Mouse (Mus musculus): ENCODE results near the gene Snip1. TPM values are rescaled to one million over a fixed set of nuclear protein-coding genes. Genes with fewer than 3 reads are reported as not detected.

The Snip1 gene
- polyA plus RNA-seq, 1 experiment from 2014 or later = 13.6 TPM

GRCm38 (mm10) chr4:125044454-125044853 is 22.0 kb upstream of the Snip1 start:
- no peak overlapping the region for H3K27ac ChIP-seq (ENCODE audit: low read depth, low read length)
- no peak overlapping the region for H3K4me3 ChIP-seq (ENCODE audit: low read depth, low read length)
- no peaks in the 10 kb centered on the region for H3K27me3 ChIP-seq (replicated peaks; ENCODE audit: control insufficient read depth, insufficient read depth, low read length)
- H3K9me3 ChIP-seq (ENCODE audit: control insufficient read depth) = no peaks in the 10 kb centered on the region
- no peaks in the 10 kb centered on the region for H3K4me1 ChIP-seq (replicated peaks; ENCODE audit: control insufficient read depth, insufficient read depth, low read length)
- 86% methylated on average over 7 of the region's 7 CpGs for whole genome bisulfite sequencing
- TF ChIP-seq CTCF (IDR thresholded peaks at IDR 0.05; ENCODE audit: low read depth) = no peak
- H3K36me3 ChIP-seq (ENCODE audit: control insufficient read depth, insufficient read depth) = peaks cover 91% of the 10 kb centered on the region
- H3K4me2 ChIP-seq (replicated peaks; ENCODE audit: low read depth) = no peak overlapping the region
- H3K9ac ChIP-seq (ENCODE audit: low read depth, low read length) = no peak overlapping the region
- no peak for ATAC-seq

- Histone ChIP-seq H3K27me3 (replicated peaks; ENCODE audit: control insufficient read depth, insufficient read depth, low read length) (no peaks in the 10 kb centered on the region), H3K27ac (ENCODE audit: low read depth, low read length) (no peak overlapping the region), H3K4me3 (ENCODE audit: low read depth, low read length) (no peak overlapping the region), H3K9me3 (ENCODE audit: control insufficient read depth) (no peaks in the 10 kb centered on the region), H3K4me2 (replicated peaks; ENCODE audit: low read depth) (no peak overlapping the region), H3K36me3 (ENCODE audit: control insufficient read depth, insufficient read depth) (peaks cover 42% of the 10 kb centered on the region), H3K9ac (ENCODE audit: low read depth, low read length) (no peak overlapping the region), H3K4me1 (replicated peaks; ENCODE audit: control insufficient read depth, insufficient read depth, low read length) (no peaks in the 10 kb centered on the region)
- no peak for ATAC-seq
- WGBS = 89% methylated on average over 9 of the region's 9 CpGs
- TF ChIP-seq CTCF (IDR thresholded peaks at IDR 0.05; ENCODE audit: low read depth) = no peak
Observed at GRCm38 (mm10) chr4:125055385-125055784, 11.1 kb upstream of the Snip1 start.

DNA sequence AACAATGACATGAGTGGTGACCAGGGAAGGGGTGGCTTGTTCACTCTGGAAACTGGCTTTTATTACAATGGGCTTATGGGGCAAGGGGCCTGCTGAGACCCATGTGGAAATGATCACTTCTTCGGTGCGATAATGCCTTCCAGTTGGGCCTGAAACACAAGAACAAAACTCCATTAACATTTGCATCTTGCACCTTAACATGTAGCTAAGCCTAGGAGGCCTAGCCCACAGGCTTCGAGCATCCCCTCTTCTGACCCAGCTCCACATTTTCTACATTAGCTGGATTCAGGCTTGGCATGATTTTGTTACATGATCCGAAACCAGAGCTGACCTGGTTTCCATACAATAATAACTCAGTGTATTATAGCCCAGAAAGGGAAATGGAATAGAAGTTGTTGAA is 10.0 kb upstream of the Snip1 start:
- no peaks in the 10 kb centered on the region for H3K9me3 ChIP-seq (ENCODE audit: control insufficient read depth)
- no peak overlapping the region for H3K4me3 ChIP-seq (ENCODE audit: low read depth, low read length)
- ATAC-seq = no peak
- TF ChIP-seq CTCF (IDR thresholded peaks at IDR 0.05; ENCODE audit: low read depth) = no peak
- peaks cover 42% of the 10 kb centered on the region for H3K36me3 ChIP-seq (ENCODE audit: control insufficient read depth, insufficient read depth)
- no peak overlapping the region for H3K4me2 ChIP-seq (replicated peaks; ENCODE audit: low read depth)
- no peak overlapping the region for H3K27ac ChIP-seq (ENCODE audit: low read depth, low read length)
- no peak overlapping the region for H3K9ac ChIP-seq (ENCODE audit: low read depth, low read length)
- no peaks in the 10 kb centered on the region for H3K27me3 ChIP-seq (replicated peaks; ENCODE audit: control insufficient read depth, insufficient read depth, low read length)
- 94% methylated on average over 4 of the region's 4 CpGs for WGBS
- H3K4me1 ChIP-seq (replicated peaks; ENCODE audit: control insufficient read depth, insufficient read depth, low read length) = no peaks in the 10 kb centered on the region

DNA sequence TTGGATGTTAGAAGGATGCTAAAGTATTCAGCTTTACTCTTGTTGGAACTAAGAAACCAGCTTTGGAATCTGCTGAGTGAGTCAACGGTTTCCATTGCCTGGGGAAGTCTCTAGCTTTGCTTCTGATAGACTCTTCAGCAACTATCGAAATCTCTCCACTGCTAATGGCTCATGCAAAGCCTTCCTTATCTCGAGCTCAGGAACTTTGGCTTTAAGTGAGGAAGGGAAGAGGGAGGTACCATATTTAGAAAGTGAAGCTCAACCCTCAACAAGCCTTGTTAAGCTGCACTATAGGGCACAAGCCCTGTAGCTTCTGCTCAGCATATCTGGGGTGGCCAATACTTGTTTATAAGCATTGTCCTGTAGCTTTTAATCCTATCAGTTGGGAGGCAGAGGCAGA is 9.2 kb upstream of the Snip1 start:
- H3K4me3 ChIP-seq (ENCODE audit: low read depth, low read length) = no peak overlapping the region
- no peaks in the 10 kb centered on the region for H3K9me3 ChIP-seq (ENCODE audit: control insufficient read depth)
- WGBS = 50% methylated on average over 3 of the region's 3 CpGs
- H3K4me2 ChIP-seq (replicated peaks; ENCODE audit: low read depth) = no peak overlapping the region
- no peak overlapping the region for H3K27ac ChIP-seq (ENCODE audit: low read depth, low read length)
- H3K36me3 ChIP-seq (ENCODE audit: control insufficient read depth, insufficient read depth) = peaks cover 40% of the 10 kb centered on the region
- no peaks in the 10 kb centered on the region for H3K4me1 ChIP-seq (replicated peaks; ENCODE audit: control insufficient read depth, insufficient read depth, low read length)
- no peak for ATAC-seq
- no peaks in the 10 kb centered on the region for H3K27me3 ChIP-seq (replicated peaks; ENCODE audit: control insufficient read depth, insufficient read depth, low read length)
- no peak for TF ChIP-seq CTCF (IDR thresholded peaks at IDR 0.05; ENCODE audit: low read depth)
- no peak overlapping the region for H3K9ac ChIP-seq (ENCODE audit: low read depth, low read length)

DNA sequence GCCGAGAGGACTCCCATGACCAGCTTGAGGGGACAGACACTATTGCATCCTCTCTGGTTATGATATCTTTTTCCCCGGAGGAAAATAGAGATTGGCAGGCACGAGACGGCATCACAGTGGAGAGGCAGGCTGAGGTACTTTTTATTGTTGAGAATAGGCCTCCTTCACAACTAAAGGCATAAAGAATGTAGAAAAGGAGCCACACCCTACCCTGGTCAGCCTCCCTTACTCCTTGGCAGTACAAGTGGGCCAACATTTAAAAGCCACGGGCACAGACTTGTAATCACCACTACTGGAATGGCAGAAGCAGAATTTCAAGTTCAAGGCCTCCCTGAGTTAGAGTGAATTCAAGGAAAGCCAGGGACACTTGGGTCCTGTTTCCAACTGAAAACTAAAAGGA is 8.4 kb upstream of the Snip1 start:
- no peaks in the 10 kb centered on the region for H3K9me3 ChIP-seq (ENCODE audit: control insufficient read depth)
- H3K4me1 ChIP-seq (replicated peaks; ENCODE audit: control insufficient read depth, insufficient read depth, low read length) = no peaks in the 10 kb centered on the region
- no peak for TF ChIP-seq CTCF (IDR thresholded peaks at IDR 0.05; ENCODE audit: low read depth)
- no peak overlapping the region for H3K4me2 ChIP-seq (replicated peaks; ENCODE audit: low read depth)
- 44% methylated on average over 5 of the region's 5 CpGs for WGBS
- H3K4me3 ChIP-seq (ENCODE audit: low read depth, low read length) = no peak overlapping the region
- H3K36me3 ChIP-seq (ENCODE audit: control insufficient read depth, insufficient read depth) = peaks cover 33% of the 10 kb centered on the region
- no peak overlapping the region for H3K27ac ChIP-seq (ENCODE audit: low read depth, low read length)
- no peak overlapping the region for H3K9ac ChIP-seq (ENCODE audit: low read depth, low read length)
- no peak for ATAC-seq
- H3K27me3 ChIP-seq (replicated peaks; ENCODE audit: control insufficient read depth, insufficient read depth, low read length) = no peaks in the 10 kb centered on the region

- H3K9me3 ChIP-seq (ENCODE audit: control insufficient read depth) = no peaks in the 10 kb centered on the region
- ATAC-seq = peak; percentile 52; the same call in 1 of the 2 replicates
- peaks cover 23% of the 10 kb centered on the region for H3K36me3 ChIP-seq (ENCODE audit: control insufficient read depth, insufficient read depth)
- peak; percentile 94 for TF ChIP-seq CTCF (IDR thresholded peaks at IDR 0.05; ENCODE audit: low read depth)
- no peak overlapping the region for H3K9ac ChIP-seq (ENCODE audit: low read depth, low read length)
- H3K27ac ChIP-seq (ENCODE audit: low read depth, low read length) = no peak overlapping the region
- no peak overlapping the region for H3K4me3 ChIP-seq (ENCODE audit: low read depth, low read length)
- no peaks in the 10 kb centered on the region for H3K27me3 ChIP-seq (replicated peaks; ENCODE audit: control insufficient read depth, insufficient read depth, low read length)
- 2% methylated on average over 8 of the region's 8 CpGs for WGBS
- H3K4me1 ChIP-seq (replicated peaks; ENCODE audit: control insufficient read depth, insufficient read depth, low read length) = no peaks in the 10 kb centered on the region
- H3K4me2 ChIP-seq (replicated peaks; ENCODE audit: low read depth) = peak overlapping the region; percentile 47
Observed at GRCm38 (mm10) chr4:125059025-125059424, 7.4 kb upstream of the Snip1 start.

DNA sequence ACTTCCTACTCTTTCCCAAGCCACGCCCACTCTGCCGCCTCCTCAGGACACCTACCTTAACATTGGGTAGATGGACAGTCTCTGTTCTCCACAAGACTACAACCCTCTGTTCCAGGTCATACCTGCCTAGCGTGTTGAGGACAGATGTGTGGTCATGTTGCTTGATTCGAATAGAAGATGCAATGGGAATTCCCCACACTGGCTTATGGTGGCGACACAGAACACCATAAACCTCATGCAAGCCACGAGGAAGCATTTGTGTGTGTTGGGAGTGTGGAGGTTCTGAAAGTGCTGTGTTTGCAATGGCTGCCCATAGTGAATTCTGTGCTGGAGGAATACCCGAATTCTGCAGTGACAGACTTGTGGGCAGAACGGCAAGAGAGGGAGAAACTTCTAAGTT is 2.6 kb upstream of the Snip1 start:
- Histone ChIP-seq H3K4me3 (ENCODE audit: low read depth, low read length) (no peak overlapping the region), H3K4me1 (replicated peaks; ENCODE audit: control insufficient read depth, insufficient read depth, low read length) (peaks cover 8% of the 10 kb centered on the region), H3K27ac (ENCODE audit: low read depth, low read length) (no peak overlapping the region), H3K9me3 (ENCODE audit: control insufficient read depth) (no peaks in the 10 kb centered on the region), H3K36me3 (ENCODE audit: control insufficient read depth, insufficient read depth) (peaks cover 1% of the 10 kb centered on the region; the same call in 1 of the 2 replicates), H3K27me3 (replicated peaks; ENCODE audit: control insufficient read depth, insufficient read depth, low read length) (no peaks in the 10 kb centered on the region), H3K4me2 (replicated peaks; ENCODE audit: low read depth) (no peak overlapping the region), H3K9ac (ENCODE audit: low read depth, low read length) (no peak overlapping the region)
- no peak for TF ChIP-seq CTCF (IDR thresholded peaks at IDR 0.05; ENCODE audit: low read depth)
- WGBS = 67% methylated on average over 8 of the region's 8 CpGs
- ATAC-seq = no peak
